Mouse (Mus musculus) intestine, postnatal 0 days (tissue): Measurements from ENCODE around the gene Mgat4b. TPM values are rescaled to one million over a fixed set of nuclear protein-coding genes. Genes with fewer than 3 reads are reported as not detected.
A peak's percentile ranks its signal among the peaks of the same experiment; 100 is the strongest.

Experiments
- ATAC-seq: fragments of 200-750 bp; cut with Nextera tagmentation; 2 replicates; pipeline ENCODE4 v1.8.0; 2017; ENCODE audit warnings: mild to moderate bottlenecking, moderate TSS enrichment, moderate library complexity
- H3K27ac ChIP-seq: fragments of 300-500 bp; sonication (generic); 2 replicates; pipeline ENCODE4 v1.5.1; 2014; ENCODE audit warnings: mild to moderate bottlenecking, low read depth, low read length, moderate library complexity
- H3K27me3 ChIP-seq: fragments of 300-500 bp; sonication (generic); replicated peaks from 2 replicates; pipeline ENCODE4 v1.6.1; 2014; ENCODE audit warnings: low read length, mixed read lengths; ENCODE audit not compliant: control insufficient read depth, insufficient read depth
- H3K36me3 ChIP-seq: fragments of 300-500 bp; sonication (generic); 2 replicates; pipeline ENCODE4 v1.6.1; 2014; ENCODE audit warnings: mild to moderate bottlenecking, moderate library complexity; ENCODE audit not compliant: control insufficient read depth, insufficient read depth
- H3K4me1 ChIP-seq: fragments of 300-500 bp; sonication (generic); replicated peaks from 2 replicates; pipeline ENCODE4 v1.6.1; 2014; ENCODE audit warnings: antibody characterized with exemption, low read length, mixed read lengths; ENCODE audit not compliant: control insufficient read depth, insufficient read depth
- H3K4me2 ChIP-seq: fragments of 300-500 bp; sonication (generic); replicated peaks from 2 replicates; pipeline ENCODE4 v1.6.1; 2014; ENCODE audit warnings: low read depth, mild to moderate bottlenecking, moderate library complexity
- H3K4me3 ChIP-seq: fragments of 300-500 bp; sonication (generic); 2 replicates; pipeline ENCODE4 v1.5.1; 2014; ENCODE audit warnings: low read depth, low read length
- H3K9ac ChIP-seq: fragments of 300-500 bp; sonication (generic); 2 replicates; pipeline ENCODE4 v1.6.1; 2014; ENCODE audit warnings: mild to moderate bottlenecking, low read depth, low read length
- H3K9me3 ChIP-seq: fragments of 300-500 bp; sonication (generic); 2 replicates; pipeline ENCODE4 v1.6.1; 2016; ENCODE audit warnings: mixed run types; ENCODE audit not compliant: control insufficient read depth
- CTCF ChIP-seq: sonication (generic); IDR thresholded peaks from 2 replicates; pipeline ENCODE4 v1.5.1; 2016; ENCODE audit warnings: low read depth, mild to moderate bottlenecking, control low read depth, antibody characterized with exemption, moderate library complexity
- WGBS: fragments of 180-500 bp; shearing (Covaris S2); extraction: QIAGEN DNeasy Blood & Tissue Kit; methylation state at CpG from one replicate; pipeline ENCODE4 v1.1.7; 2014; 5-methylcytosine and 5-hydroxymethylcytosine counted together
- polyA plus RNA-seq: library from polyadenylated mRNA; unstranded; fragments of >200 nt; fragmentation: Nextera tagmentation; extraction: Ambion mirVana; gene quantifications from 2 replicates; pipeline ENCODE4 v1.2.1, GENCODE M21; 2015

Gene Mgat4b
- polyA plus RNA-seq, 1 experiment from 2014 or later = 35.0 TPM

DNA sequence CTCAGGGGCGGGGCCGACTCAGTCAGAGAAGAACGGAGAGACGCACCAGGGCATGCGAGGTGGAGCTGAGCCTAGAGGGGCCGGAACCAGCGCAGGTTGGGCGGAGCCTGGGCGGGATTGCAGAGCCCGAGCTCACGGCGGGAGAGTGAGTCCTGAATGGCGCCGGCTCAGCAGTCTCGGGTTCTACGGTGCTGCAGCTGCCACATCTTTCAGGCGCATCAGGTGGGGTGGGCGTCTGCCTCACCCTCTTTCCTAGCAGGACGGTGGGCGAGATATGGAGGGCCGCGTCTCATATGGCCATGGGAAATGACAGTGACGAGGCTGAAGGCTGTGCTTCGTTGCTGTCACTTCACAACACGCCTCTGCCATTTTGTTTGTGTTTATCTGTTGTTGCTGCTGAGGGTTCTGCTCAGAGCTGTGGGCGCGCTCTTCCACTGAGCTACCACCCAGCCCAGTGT is 35.9 kb upstream of the Mgat4b start:
- H3K9me3 ChIP-seq = no peaks in the 10 kb centered on the region
- WGBS = 0% methylated on average over 27 of the region's 27 CpGs
- H3K36me3 ChIP-seq = peaks cover 23% of the 10 kb centered on the region
- TF ChIP-seq CTCF = no peak
- peak; percentile 99 for ATAC-seq
- no peak overlapping the region; the same call in 1 of the 2 replicates for H3K27ac ChIP-seq
- H3K27me3 ChIP-seq = no peaks in the 10 kb centered on the region
- peak overlapping the region; percentile 71 for H3K4me2 ChIP-seq
- peak overlapping the region; percentile 74 for H3K9ac ChIP-seq
- H3K4me3 ChIP-seq = peak overlapping the region; percentile 67
- no peaks in the 10 kb centered on the region for H3K4me1 ChIP-seq

DNA sequence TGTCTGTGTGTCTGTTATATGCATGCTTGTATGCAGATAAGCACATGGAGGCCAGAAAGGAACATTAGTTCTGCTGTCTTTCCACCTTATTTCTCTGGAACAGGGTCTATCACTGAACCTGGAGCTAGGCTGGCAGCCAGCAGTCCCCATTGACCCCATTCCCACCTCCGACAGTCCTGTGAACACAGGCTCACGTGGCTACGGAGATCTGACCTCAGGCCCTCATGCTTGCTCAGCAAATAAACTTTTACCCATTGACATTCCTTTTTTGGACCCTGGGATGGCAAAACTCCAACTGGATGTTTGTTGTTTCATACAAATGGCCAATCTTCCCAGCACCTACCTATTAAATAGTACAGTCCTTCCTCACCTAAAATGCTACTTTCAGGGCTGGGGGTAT is 34.3 kb upstream of the Mgat4b start:
- TF ChIP-seq CTCF = no peak
- WGBS = 54% methylated on average over 3 of the region's 3 CpGs

DNA sequence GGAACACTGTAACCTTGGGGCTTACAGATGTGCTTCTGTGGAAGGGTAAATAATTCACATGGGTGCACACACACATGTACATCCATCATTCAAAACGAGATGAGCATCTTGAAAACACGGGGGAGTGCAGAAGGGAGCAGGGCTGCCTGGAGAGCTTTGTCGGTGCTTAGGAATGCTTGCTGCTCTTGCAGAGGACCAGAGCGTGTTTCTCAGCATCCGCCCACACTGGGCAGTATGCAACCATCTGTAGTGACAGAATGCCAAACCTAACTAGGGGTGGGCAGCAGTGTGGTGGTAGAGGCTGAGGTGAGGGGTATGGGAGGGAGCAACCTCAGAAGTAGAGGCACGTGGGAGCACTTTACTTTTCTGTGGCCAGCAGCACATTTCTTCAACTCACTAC is 33.6 kb upstream of the Mgat4b start:
- no peaks in the 10 kb centered on the region for H3K9me3 ChIP-seq
- 0 out of 2 replicates have a peak, but pooled peaks cover 2% of the 10 kb centered on the region for H3K36me3 ChIP-seq
- H3K4me2 ChIP-seq = no peak overlapping the region
- no peak overlapping the region for H3K9ac ChIP-seq
- ATAC-seq = no peak
- no peaks in the 10 kb centered on the region for H3K4me1 ChIP-seq
- no peak overlapping the region for H3K27ac ChIP-seq
- no peak overlapping the region for H3K4me3 ChIP-seq
- no peak for TF ChIP-seq CTCF
- WGBS = 66% methylated on average over 6 of the region's 6 CpGs
- no peaks in the 10 kb centered on the region for H3K27me3 ChIP-seq

More for the DNA sequence above, 34.3 kb upstream of the Mgat4b start:
- no peak overlapping the region for H3K4me3 ChIP-seq
- H3K27me3 ChIP-seq = no peaks in the 10 kb centered on the region
- H3K9me3 ChIP-seq = no peaks in the 10 kb centered on the region
- peaks cover 8% of the 10 kb centered on the region for H3K36me3 ChIP-seq
- no peak overlapping the region for H3K9ac ChIP-seq
- H3K4me1 ChIP-seq = no peaks in the 10 kb centered on the region
- no peak overlapping the region for H3K4me2 ChIP-seq
- no peak for ATAC-seq
- H3K27ac ChIP-seq = no peak overlapping the region

DNA sequence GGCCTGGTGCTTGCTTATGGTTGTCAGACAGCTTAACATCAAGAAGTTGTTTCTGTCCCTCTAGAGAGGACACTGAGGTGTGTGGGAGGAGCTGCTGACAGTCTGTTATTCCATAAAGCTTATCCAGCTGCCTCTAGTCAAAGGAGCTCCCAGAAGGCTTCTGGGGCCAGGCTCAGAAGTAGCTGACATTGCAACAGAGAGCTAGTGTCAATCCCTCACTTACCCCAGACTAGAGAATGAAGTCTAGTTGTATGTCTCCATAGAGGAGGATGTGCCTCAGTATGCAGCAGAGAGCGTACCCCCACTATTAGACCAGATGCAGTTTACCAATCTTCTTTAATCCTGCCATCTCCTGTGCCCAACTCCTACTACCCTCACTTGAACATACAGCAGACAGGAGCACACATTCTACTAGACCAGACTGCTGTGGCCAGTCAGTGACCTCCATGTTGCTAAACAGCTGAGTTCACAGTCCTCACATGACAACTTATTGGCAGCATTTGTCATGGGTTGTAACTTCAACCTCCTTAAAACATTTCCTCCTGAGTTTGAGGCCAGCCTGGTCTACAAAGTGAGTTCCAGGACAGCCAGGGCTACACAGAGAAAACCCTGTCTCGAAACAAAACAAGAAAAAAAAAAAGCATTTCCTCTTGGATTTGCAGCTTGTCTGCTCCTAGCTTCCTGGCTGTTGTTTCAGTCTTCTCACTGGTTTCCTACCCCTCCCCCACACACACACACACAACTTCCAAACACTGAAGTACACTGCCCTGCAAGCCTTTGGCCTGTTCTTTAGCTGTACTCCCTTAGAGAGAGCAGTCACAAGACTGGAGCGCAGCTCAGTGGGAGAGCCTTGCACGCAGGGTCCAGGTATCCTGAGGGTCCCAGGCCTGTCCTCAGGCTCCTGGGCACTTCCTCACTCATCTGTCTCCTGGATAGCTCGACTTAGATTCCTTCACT is 31.9 kb upstream of the Mgat4b start:
- Histone ChIP-seq H3K9me3 (no peaks in the 10 kb centered on the region), H3K9ac (no peak overlapping the region), H3K4me3 (no peak overlapping the region), H3K27me3 (no peaks in the 10 kb centered on the region), H3K4me2 (no peak overlapping the region), H3K27ac (no peak overlapping the region), H3K36me3 (no peaks in the 10 kb centered on the region), H3K4me1 (no peaks in the 10 kb centered on the region)
- no peak for ATAC-seq
- no peak for TF ChIP-seq CTCF
- WGBS = 74% methylated on average over 5 of the region's 5 CpGs

DNA sequence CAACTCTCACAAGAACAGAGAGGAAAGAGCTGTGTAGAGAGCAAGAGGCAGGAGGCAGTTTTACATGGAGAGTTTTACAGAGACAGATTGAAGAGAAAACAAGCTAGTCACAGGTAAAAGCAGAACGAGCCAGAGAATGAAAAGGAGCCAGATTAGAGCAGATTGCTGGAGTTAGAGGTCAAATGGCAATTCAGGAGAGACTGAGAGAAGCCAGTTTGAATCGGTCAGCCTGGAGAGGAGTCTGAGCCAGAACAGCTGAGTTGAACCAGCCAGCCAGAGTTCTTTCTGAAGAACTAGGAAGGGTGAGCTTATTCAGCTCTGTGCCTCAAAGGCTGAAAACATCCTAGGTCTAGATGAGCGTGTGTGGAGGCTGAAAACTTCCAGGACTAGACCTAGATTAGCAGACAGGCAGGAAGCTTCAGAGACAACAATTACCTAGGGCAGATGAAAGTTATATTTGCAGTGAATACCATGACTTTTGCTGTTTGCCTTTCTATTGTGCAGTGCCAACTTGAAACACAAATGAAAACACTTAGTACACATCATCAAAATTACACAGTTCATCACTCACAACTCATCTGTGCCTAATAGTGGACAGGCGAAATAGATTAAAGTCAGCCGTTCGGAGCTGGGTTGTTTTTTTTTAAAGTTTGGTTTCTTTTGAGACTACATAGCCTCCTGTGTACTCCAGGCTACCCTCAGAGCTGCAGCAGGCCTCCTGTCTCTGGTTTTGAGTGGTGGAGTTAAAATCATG is 30.0 kb upstream of the Mgat4b start:
- no peak overlapping the region for H3K27ac ChIP-seq
- no peak for TF ChIP-seq CTCF
- no peaks in the 10 kb centered on the region for H3K9me3 ChIP-seq
- H3K9ac ChIP-seq = no peak overlapping the region
- H3K4me1 ChIP-seq = no peaks in the 10 kb centered on the region
- H3K36me3 ChIP-seq = no peaks in the 10 kb centered on the region
- no peaks in the 10 kb centered on the region for H3K27me3 ChIP-seq
- no peak overlapping the region for H3K4me3 ChIP-seq
- H3K4me2 ChIP-seq = no peak overlapping the region
- no peak for ATAC-seq
- 82% methylated on average over 6 of the region's 6 CpGs for WGBS

DNA sequence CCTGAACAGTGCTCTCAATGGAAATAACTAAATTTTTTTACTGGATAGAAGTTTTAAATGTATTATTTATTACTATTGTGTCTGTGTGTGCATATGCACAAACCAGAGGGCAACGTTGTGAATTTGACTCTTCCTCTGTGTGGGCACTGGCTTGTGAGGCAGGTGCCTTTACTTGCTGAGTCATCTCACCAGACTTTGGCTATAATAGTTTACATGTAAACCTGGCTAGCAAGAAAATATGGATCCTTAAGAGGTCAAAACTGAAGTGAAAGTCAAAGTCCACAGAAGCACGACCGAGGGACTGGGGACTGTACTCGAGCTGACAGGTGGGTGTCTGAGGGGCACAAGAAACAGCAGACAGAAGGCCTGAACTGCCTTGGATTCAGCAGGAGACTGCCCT is 28.0 kb upstream of the Mgat4b start:
- no peak overlapping the region for H3K4me3 ChIP-seq
- WGBS = 58% methylated on average over 4 of the region's 4 CpGs
- no peak overlapping the region for H3K4me2 ChIP-seq
- TF ChIP-seq CTCF = no peak
- no peak; the same call in 1 of the 2 replicates for ATAC-seq
- no peaks in the 10 kb centered on the region for H3K27me3 ChIP-seq
- no peaks in the 10 kb centered on the region for H3K9me3 ChIP-seq
- no peaks in the 10 kb centered on the region for H3K36me3 ChIP-seq
- no peaks in the 10 kb centered on the region for H3K4me1 ChIP-seq
- H3K27ac ChIP-seq = no peak overlapping the region
- H3K9ac ChIP-seq = no peak overlapping the region
